Mouse (Mus musculus): Measurements from ENCODE around the gene Gm49340.

- TF ChIP-seq CTCF (IDR thresholded peaks at IDR 0.05; ENCODE audit: insufficient read depth, low read depth, low read length) (no peak), POLR2A (IDR thresholded peaks at IDR 0.05; ENCODE audit: insufficient read depth, low read depth, low read length) (no peak)
Measured at GRCm38 (mm10) chr11:73315961-73316360, 13.6 kb upstream of the Gm49340 start.

Data from olfactory bulb, adult 2 months (tissue).